Mouse (Mus musculus): ENCODE results near the gene Rft1. TPM values are rescaled to one million over a fixed set of nuclear protein-coding genes. Genes with fewer than 3 reads are reported as not detected.
"Not testable (repeated sequence)": the region's sequence is repeated elsewhere in the genome, so short reads cannot be mapped to it uniquely, and the experiment has no call there.

Rft1 gene
- total RNA-seq, 2 experiments from 2014 or later, result 6.8 to 7.9 TPM

- intact Hi-C loops (cut with DNase I), result loop anchor here (5.0 kb wide), 2 partner anchors 72 to 152 kb away; no protein-coding TSS in a partner anchor
Measured at GRCm38 (mm10) chr14:30714799-30715617, 60.8 kb downstream of the Rft1 start, which contains the start of gene Sfmbt1. Gene Sfmbt1 (plus strand): TSS chr14:30714849.

GRCm38 (mm10) chr14:30715618-30716050, 61.5 kb downstream of the Rft1 start:
- peak; percentile 64 for DNase-seq (ENCODE audit: low spot score)
- intact Hi-C loops (cut with DNase I), result loop anchor here (5.0 kb wide), 1 partner anchor 152 kb away; no protein-coding TSS in a partner anchor

More at GRCm38 (mm10) chr14:30714799-30715617, 60.8 kb downstream of the Rft1 start, which contains the start of gene Sfmbt1:
- DNase-seq (ENCODE audit: low spot score), result no peak

- intact Hi-C loops (cut with DNase I), result loop anchor here (5.0 kb wide), 1 partner anchor 151 kb away; no protein-coding TSS in a partner anchor
- DNase-seq (ENCODE audit: low spot score), result peak; percentile 35
Measured at GRCm38 (mm10) chr14:30716051-30716952, 62.1 kb downstream of the Rft1 start.

GRCm38 (mm10) chr14:30716953-30717285, 62.8 kb downstream of the Rft1 start:
- no peak for DNase-seq (ENCODE audit: low spot score)

GRCm38 (mm10) chr14:30718696-30719095, 64.5 kb downstream of the Rft1 start:
- DNase-seq (ENCODE audit: low spot score), result not testable (repeated sequence)
- intact Hi-C loops (cut with DNase I), result loop anchor here (5.0 kb wide), 1 partner anchor 149 kb away; no protein-coding TSS in a partner anchor

More at GRCm38 (mm10) chr14:30716953-30717285, 62.8 kb downstream of the Rft1 start:
- intact Hi-C loops (cut with DNase I), result loop anchor here (5.0 kb wide), 1 partner anchor 150 kb away; no protein-coding TSS in a partner anchor

- intact Hi-C loops (cut with DNase I), result loop anchor here (5.0 kb wide), 1 partner anchor 148 kb away; no protein-coding TSS in a partner anchor
- DNase-seq (ENCODE audit: low spot score), result no peak
Measured at GRCm38 (mm10) chr14:30719514-30719913, 65.4 kb downstream of the Rft1 start.

GRCm38 (mm10) chr14:30721850-30722249, 67.7 kb downstream of the Rft1 start:
- no peak for DNase-seq (ENCODE audit: low spot score)
- intact Hi-C loops (cut with DNase I), result no loop called here

GRCm38 (mm10) chr14:30722406-30722805, 68.2 kb downstream of the Rft1 start:
- intact Hi-C loops (cut with DNase I), result no loop called here
- no peak for DNase-seq (ENCODE audit: low spot score)

- DNase-seq (ENCODE audit: low spot score), result no peak
- intact Hi-C loops (cut with DNase I), result no loop called here
Measured at GRCm38 (mm10) chr14:30731896-30732295, 77.7 kb downstream of the Rft1 start.

- no peak for DNase-seq (ENCODE audit: low spot score)
Measured at GRCm38 (mm10) chr14:30734665-30735064, 80.5 kb downstream of the Rft1 start.

GRCm38 (mm10) chr14:30735810-30736209, 81.7 kb downstream of the Rft1 start:
- intact Hi-C loops (cut with DNase I), result no loop called here

More at GRCm38 (mm10) chr14:30734665-30735064, 80.5 kb downstream of the Rft1 start:
- intact Hi-C loops (cut with DNase I), result no loop called here

GRCm38 (mm10) chr14:30736413-30736812, 82.3 kb downstream of the Rft1 start:
- intact Hi-C loops (cut with DNase I), result no loop called here
- DNase-seq (ENCODE audit: low spot score), result no peak

More at GRCm38 (mm10) chr14:30735810-30736209, 81.7 kb downstream of the Rft1 start:
- no peak for DNase-seq (ENCODE audit: low spot score)

Other genes with a start within 250 kb of the Rft1 start
- 10 to 100 TPM; 11.9 to 13.1 TPM for gene Dcp1a, start 174.8 kb upstream of the Rft1 start, total RNA-seq (2021)
- gene Cacna1d, start 162.9 kb upstream of the Rft1 start, total RNA-seq (2021), result 1 to 10 TPM; 2.4 to 3.3 TPM
- gene Tkt, start 106.0 kb upstream of the Rft1 start, total RNA-seq (2021), result 10 to 100 TPM; 34.5 to 39.8 TPM
- gene Prkcd, start 28.1 kb upstream of the Rft1 start, total RNA-seq (2021), result 10 to 100 TPM; 11.4 to 13.4 TPM
- gene Sfmbt1, start 60.5 kb downstream of the Rft1 start, total RNA-seq (2021), result 10 to 100 TPM; 11.7 to 13.0 TPM
- 1 to 10 TPM; 8.1 to 8.7 TPM for gene Tmem110, start 171.2 kb downstream of the Rft1 start, total RNA-seq (2021)
- gene Mustn1, start 224.8 kb downstream of the Rft1 start, total RNA-seq (2021), result 10 to 100 TPM; 11.1 to 16.9 TPM
- 1 to 10 TPM; 4.8 to 6.9 TPM for gene Itih4, start 232.1 kb downstream of the Rft1 start, total RNA-seq (2021)